Mouse (Mus musculus) forebrain, embryonic 14.5 days (tissue): ENCODE data around the gene Rnf32. TPM values are rescaled to one million over a fixed set of nuclear protein-coding genes. Genes with fewer than 3 reads are reported as not detected.

Source experiments
- ATAC-seq: fragments of 200-750 bp; cut with Nextera tagmentation; 2 replicates; pipeline ENCODE4 v1.8.0; 2017; ENCODE audit warnings: mild to moderate bottlenecking, moderate library complexity
- DNase-seq: peaks from one replicate; pipeline ENCODE4 v3.0.0-alpha.2; 2015; ENCODE audit warnings: low spot score
- H3K27ac ChIP-seq: fragments of 300-500 bp; sonication (generic); 2 replicates; pipeline ENCODE4 v1.5.1; 2014; ENCODE audit warnings: low read depth, mild to moderate bottlenecking, control low read depth, low read length, moderate library complexity
- H3K27me3 ChIP-seq: fragments of 300-500 bp; sonication (generic); replicated peaks from 2 replicates; pipeline ENCODE4 v1.6.1; 2014; ENCODE audit warnings: low read length, control low read depth, mixed read lengths; ENCODE audit not compliant: control insufficient read depth, insufficient read depth
- H3K36me3 ChIP-seq: fragments of 300-500 bp; sonication (generic); 2 replicates; pipeline ENCODE4 v1.6.1; 2014; ENCODE audit warnings: low read length, control low read depth; ENCODE audit not compliant: control insufficient read depth, insufficient read depth
- H3K4me1 ChIP-seq: fragments of 300-500 bp; sonication (generic); 2 replicates; pipeline ENCODE4 v1.6.1; 2014; ENCODE audit warnings: antibody characterized with exemption, low read length, control low read depth; ENCODE audit not compliant: control insufficient read depth, insufficient read depth
- H3K4me2 ChIP-seq: fragments of 300-500 bp; sonication (generic); 2 replicates; pipeline ENCODE4 v1.6.1; 2014; ENCODE audit warnings: mild to moderate bottlenecking, control low read depth, low read length
- H3K4me3 ChIP-seq: fragments of 300-500 bp; sonication (generic); 2 replicates; pipeline ENCODE4 v1.5.1; 2014; ENCODE audit warnings: low read depth, low read length, control low read depth
- H3K9ac ChIP-seq: fragments of 300-500 bp; sonication (generic); 2 replicates; pipeline ENCODE4 v1.6.1; 2014; ENCODE audit warnings: mild to moderate bottlenecking, low read length, control low read depth, moderate library complexity
- H3K9me3 ChIP-seq: fragments of 300-500 bp; sonication (generic); replicated peaks from 2 replicates; pipeline ENCODE4 v1.6.1; 2016; ENCODE audit warnings: low read length, control low read depth, mixed read lengths; ENCODE audit not compliant: control insufficient read depth
- WGBS: fragments of 180-500 bp; shearing (Covaris S2); extraction: QIAGEN DNeasy Blood & Tissue Kit; methylation state at CpG from one replicate; pipeline ENCODE4 v1.1.7; 2014; 5-methylcytosine and 5-hydroxymethylcytosine counted together
- polyA plus RNA-seq: library from polyadenylated mRNA; unstranded; fragments of >200 nt; fragmentation: Nextera tagmentation; extraction: Ambion mirVana; gene quantifications from 2 replicates; pipeline ENCODE4 v1.2.1, GENCODE M21; 2014

Gene Rnf32
- polyA plus RNA-seq, 1 experiment from 2014 or later: 17.4 TPM

DNA sequence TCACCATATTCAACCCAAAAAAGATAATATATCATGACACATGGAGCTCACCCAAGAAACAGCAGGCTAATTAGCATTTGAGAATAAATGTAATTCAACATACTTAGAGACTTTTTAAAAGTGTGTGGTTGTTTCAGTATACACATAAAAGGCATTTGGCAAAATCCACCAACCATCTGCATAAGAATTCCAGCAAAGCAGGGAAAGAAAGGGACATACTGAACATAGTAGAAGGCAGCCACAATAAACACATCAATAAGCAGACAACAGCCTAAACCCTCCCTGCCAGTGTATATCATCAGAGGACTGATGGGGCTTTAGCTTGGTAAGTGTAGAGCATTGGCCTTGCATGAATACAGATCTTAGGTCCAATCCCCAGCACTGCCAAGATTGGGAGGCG is 49.0 kb downstream of the Rnf32 start:
- Histone ChIP-seq H3K27me3 (no peaks in the 10 kb centered on the region), H3K9me3 (peaks cover 3% of the 10 kb centered on the region), H3K27ac (no peak overlapping the region), H3K4me2 (no peak overlapping the region), H3K36me3 (no peaks in the 10 kb centered on the region), H3K9ac (no peak overlapping the region), H3K4me3 (no peak overlapping the region), H3K4me1 (no peaks in the 10 kb centered on the region)
- no CpG with 5 or more reads among the region's 1 CpGs for WGBS
- ATAC-seq (peak; percentile 68; the same call in 1 of the 2 replicates), DNase-seq (peak; percentile 63)

DNA sequence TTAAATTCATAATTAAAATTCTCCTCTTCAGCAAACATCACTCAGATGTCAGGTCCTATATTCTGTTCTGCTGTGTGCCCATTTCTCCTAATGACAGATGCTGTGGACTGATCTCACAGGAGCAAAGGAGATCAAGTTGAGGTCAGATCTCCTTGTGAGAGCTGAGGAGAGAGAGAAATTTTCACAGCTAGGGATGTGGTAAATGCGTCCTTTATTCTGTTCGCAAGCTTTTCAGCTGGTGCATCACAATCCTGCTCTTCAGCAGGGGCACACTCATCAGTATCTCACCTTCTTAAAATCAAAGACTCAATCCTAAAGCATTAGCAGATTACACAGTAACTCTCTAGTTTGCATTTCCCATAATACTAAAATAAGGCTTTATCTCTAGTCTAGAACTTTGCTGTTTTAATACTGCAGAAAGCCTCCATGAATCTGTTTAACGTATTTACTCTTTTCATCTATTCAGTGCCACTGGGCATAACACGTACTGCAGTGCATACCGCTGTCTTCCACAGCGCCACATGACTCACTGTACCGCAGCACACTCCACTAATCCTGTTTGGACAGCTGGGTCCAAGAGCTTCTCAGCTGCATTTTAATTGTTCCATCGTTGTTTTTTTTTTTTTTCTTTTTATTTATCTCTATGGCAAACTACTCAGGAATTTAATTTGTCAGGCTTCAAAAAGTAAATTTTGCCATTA is 55.2 kb downstream of the Rnf32 start:
- Histone ChIP-seq H3K36me3 (no peaks in the 10 kb centered on the region), H3K27me3 (no peaks in the 10 kb centered on the region), H3K4me1 (peaks cover 5% of the 10 kb centered on the region; the same call in 1 of the 2 replicates), H3K27ac (no peak overlapping the region), H3K4me3 (no peak overlapping the region), H3K9ac (no peak overlapping the region), H3K9me3 (no peaks in the 10 kb centered on the region), H3K4me2 (no peak overlapping the region)
- whole genome bisulfite sequencing: 12% methylated on average over 8 of the region's 8 CpGs
- DNase-seq (peak; percentile 49), ATAC-seq (peak; percentile 86)

GRCm38 (mm10) chr5:29251496-29251873 is 55.7 kb downstream of the Rnf32 start:
- H3K36me3 ChIP-seq: no peaks in the 10 kb centered on the region
- no peaks in the 10 kb centered on the region for H3K27me3 ChIP-seq
- H3K9ac ChIP-seq: no peak overlapping the region
- no peak overlapping the region for H3K4me2 ChIP-seq
- DNase-seq: no peak
- no peaks in the 10 kb centered on the region for H3K9me3 ChIP-seq
- ATAC-seq: no peak
- H3K4me3 ChIP-seq: no peak overlapping the region
- 62% methylated on average over 1 of the region's 1 CpGs for WGBS
- peaks cover 5% of the 10 kb centered on the region; the same call in 1 of the 2 replicates for H3K4me1 ChIP-seq
- no peak overlapping the region for H3K27ac ChIP-seq

DNA sequence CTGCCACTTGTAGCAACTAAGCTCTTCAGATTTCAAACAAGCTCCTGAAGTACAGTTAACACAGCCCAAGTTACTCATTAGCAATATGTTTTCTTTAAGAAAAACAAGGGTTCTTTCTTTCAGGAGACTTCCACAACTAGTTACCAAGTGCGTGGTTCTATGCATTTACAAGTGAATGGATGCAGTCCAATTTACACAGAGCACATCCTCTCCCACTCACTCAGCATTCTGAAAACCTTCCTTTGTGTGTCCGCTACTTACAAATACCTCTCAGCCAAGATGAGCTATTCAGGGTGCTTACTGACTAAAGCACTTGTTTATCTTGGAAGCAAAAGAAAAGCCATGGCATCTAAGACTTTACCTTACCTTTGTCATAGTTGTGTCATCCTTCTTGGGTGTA is 58.1 kb downstream of the Rnf32 start:
- peak; percentile 49 for DNase-seq
- ATAC-seq: peak; percentile 65; the same call in 1 of the 2 replicates
- WGBS: 8% methylated on average over 2 of the region's 2 CpGs
- H3K27me3 ChIP-seq: no peaks in the 10 kb centered on the region
- no peaks in the 10 kb centered on the region for H3K36me3 ChIP-seq
- H3K4me1 ChIP-seq: peaks cover 5% of the 10 kb centered on the region; the same call in 1 of the 2 replicates
- no peak overlapping the region for H3K4me3 ChIP-seq
- H3K4me2 ChIP-seq: no peak overlapping the region
- no peaks in the 10 kb centered on the region for H3K9me3 ChIP-seq
- H3K9ac ChIP-seq: no peak overlapping the region
- no peak overlapping the region for H3K27ac ChIP-seq

DNA sequence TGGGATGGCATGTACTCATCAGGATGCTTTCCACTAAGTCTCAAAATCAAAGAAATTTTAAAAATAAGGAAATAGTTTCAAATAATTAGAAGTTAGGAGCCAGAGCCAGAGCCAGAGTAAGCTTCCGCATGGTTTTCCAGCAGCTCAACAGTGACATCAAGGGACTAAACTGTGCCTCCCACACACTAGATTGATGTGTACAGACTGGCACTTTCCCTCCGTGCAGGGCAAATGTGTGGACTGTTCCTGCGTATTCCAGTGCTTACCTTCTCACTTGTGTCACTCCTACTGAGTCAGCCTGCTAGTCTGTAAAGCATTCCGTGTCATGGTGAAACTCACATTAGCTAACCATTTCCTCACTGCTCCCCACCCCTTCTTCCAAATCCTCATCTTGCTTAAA is 75.1 kb downstream of the Rnf32 start:
- Histone ChIP-seq H3K4me2 (no peak overlapping the region), H3K27me3 (no peaks in the 10 kb centered on the region), H3K9me3 (no peaks in the 10 kb centered on the region), H3K36me3 (no peaks in the 10 kb centered on the region), H3K4me3 (no peak overlapping the region), H3K27ac (no peak overlapping the region), H3K9ac (no peak overlapping the region), H3K4me1 (no peaks in the 10 kb centered on the region)
- WGBS: 59% methylated on average over 4 of the region's 4 CpGs
- no peak for ATAC-seq
- peak; percentile 24 for DNase-seq

- no peaks in the 10 kb centered on the region for H3K4me1 ChIP-seq
- no peak overlapping the region for H3K4me2 ChIP-seq
- no peaks in the 10 kb centered on the region for H3K9me3 ChIP-seq
- H3K4me3 ChIP-seq: no peak overlapping the region
- H3K9ac ChIP-seq: no peak overlapping the region
- H3K36me3 ChIP-seq: no peaks in the 10 kb centered on the region
- ATAC-seq (no peak), DNase-seq (peak; percentile 7)
- H3K27ac ChIP-seq: no peak overlapping the region
- 51% methylated on average over 2 of the region's 2 CpGs for WGBS
- no peaks in the 10 kb centered on the region for H3K27me3 ChIP-seq
Observed at GRCm38 (mm10) chr5:29273426-29273825, 77.6 kb downstream of the Rnf32 start.

GRCm38 (mm10) chr5:29274746-29275145 is 79.0 kb downstream of the Rnf32 start:
- no peaks in the 10 kb centered on the region for H3K27me3 ChIP-seq
- H3K4me1 ChIP-seq: no peaks in the 10 kb centered on the region
- no peak overlapping the region for H3K9ac ChIP-seq
- no peaks in the 10 kb centered on the region for H3K9me3 ChIP-seq
- H3K27ac ChIP-seq: no peak overlapping the region
- DNase-seq (peak; percentile 55), ATAC-seq (no peak)
- no peak overlapping the region for H3K4me3 ChIP-seq
- H3K36me3 ChIP-seq: no peaks in the 10 kb centered on the region
- H3K4me2 ChIP-seq: no peak overlapping the region

Other genes with a start within 250 kb of the Rnf32 start
- 25.4 and 31.7 TPM in 2 replicates for gene Lmbr1, start 182.4 kb downstream of the Rnf32 start, polyA plus RNA-seq
- 17.3 and 19.1 TPM in 2 replicates for gene Nom1, start 238.7 kb downstream of the Rnf32 start, polyA plus RNA-seq